Mouse (Mus musculus) stomach, embryonic 14.5 days (tissue): ENCODE results near the gene Degs1. TPM values are rescaled to one million over a fixed set of nuclear protein-coding genes. Genes with fewer than 3 reads are reported as not detected.

Experiments
- ATAC-seq: fragments of 200-750 bp; cut with Nextera tagmentation; 2 replicates; pipeline ENCODE4 v1.8.0; 2017; ENCODE audit warnings: low read depth, moderate TSS enrichment; ENCODE audit not compliant: insufficient number of reproducible peaks, insufficient read depth, low FRiP score
- H3K27ac ChIP-seq: fragments of 300-500 bp; sonication (generic); 2 replicates; pipeline ENCODE4 v1.5.1; 2014; ENCODE audit warnings: mild to moderate bottlenecking, low read length, moderate library complexity, mixed read lengths
- H3K27me3 ChIP-seq: fragments of 300-500 bp; sonication (generic); 2 replicates; pipeline ENCODE4 v1.6.1; 2014; ENCODE audit warnings: low read length, control low read depth, mixed read lengths; ENCODE audit not compliant: control insufficient read depth, insufficient read depth
- H3K36me3 ChIP-seq: fragments of 300-500 bp; sonication (generic); 2 replicates; pipeline ENCODE4 v1.6.1; 2014; ENCODE audit warnings: mild to moderate bottlenecking, control low read depth, low read length, moderate library complexity, mixed read lengths; ENCODE audit not compliant: control insufficient read depth, insufficient read depth
- H3K4me1 ChIP-seq: fragments of 300-500 bp; sonication (generic); 2 replicates; pipeline ENCODE4 v1.6.1; 2014; ENCODE audit warnings: low read length, control low read depth, mixed read lengths; ENCODE audit not compliant: control insufficient read depth, insufficient read depth
- H3K4me2 ChIP-seq: fragments of 300-500 bp; sonication (generic); replicated peaks from 2 replicates; pipeline ENCODE4 v1.6.1; 2014; ENCODE audit warnings: low read depth, low read length, control low read depth
- H3K4me3 ChIP-seq: fragments of 300-500 bp; sonication (generic); 2 replicates; pipeline ENCODE4 v1.5.1; 2014; ENCODE audit warnings: low read depth, low read length, control low read depth
- H3K9ac ChIP-seq: fragments of 300-500 bp; sonication (generic); replicated peaks from 2 replicates; pipeline ENCODE4 v1.6.1; 2014; ENCODE audit warnings: low read depth, mild to moderate bottlenecking, control low read depth, low read length, moderate library complexity, mixed read lengths
- H3K9me3 ChIP-seq: fragments of 300-500 bp; sonication (generic); 2 replicates; pipeline ENCODE4 v1.6.1; 2016; ENCODE audit warnings: low read depth, low read length, control low read depth; ENCODE audit not compliant: control insufficient read depth
- WGBS: fragments of 180-500 bp; shearing (Covaris S2); extraction: QIAGEN DNeasy Blood & Tissue Kit; methylation state at CpG from one replicate; pipeline ENCODE4 v1.1.7; 2014; 5-methylcytosine and 5-hydroxymethylcytosine counted together
- polyA plus RNA-seq: library from polyadenylated mRNA; unstranded; fragments of >200 nt; fragmentation: Nextera tagmentation; extraction: Ambion mirVana; gene quantifications from 2 replicates; pipeline ENCODE4 v1.2.1, GENCODE M21; 2014

The Degs1 gene
- polyA plus RNA-seq, 1 experiment from 2014 or later, result 119 TPM

- ATAC-seq, result no peak
- H3K27me3 ChIP-seq, result no peaks in the 10 kb centered on the region
- H3K4me3 ChIP-seq, result no peak overlapping the region
- H3K4me1 ChIP-seq, result no peaks in the 10 kb centered on the region
- H3K9me3 ChIP-seq, result no peaks in the 10 kb centered on the region
- 55% methylated on average over 2 of the region's 2 CpGs for WGBS
- H3K9ac ChIP-seq, result no peak overlapping the region
- no peaks in the 10 kb centered on the region for H3K36me3 ChIP-seq
- H3K4me2 ChIP-seq, result no peak overlapping the region
- H3K27ac ChIP-seq, result no peak overlapping the region
These were observed 7.2 kb upstream of the Degs1 start for GRCm38 (mm10) chr1:182289781-182290180.

GRCm38 (mm10) chr1:182288601-182289000 is 6.0 kb upstream of the Degs1 start:
- ATAC-seq, result no peak
- no peaks in the 10 kb centered on the region for H3K4me1 ChIP-seq
- H3K9me3 ChIP-seq, result no peaks in the 10 kb centered on the region
- H3K27ac ChIP-seq, result no peak overlapping the region
- no peak overlapping the region for H3K4me3 ChIP-seq
- H3K4me2 ChIP-seq, result no peak overlapping the region
- WGBS, result 70% methylated on average over 2 of the region's 2 CpGs
- no peaks in the 10 kb centered on the region for H3K36me3 ChIP-seq
- no peak overlapping the region for H3K9ac ChIP-seq
- H3K27me3 ChIP-seq, result no peaks in the 10 kb centered on the region

- Histone ChIP-seq H3K36me3 (no peaks in the 10 kb centered on the region), H3K4me2 (no peak overlapping the region), H3K4me3 (no peak overlapping the region), H3K4me1 (0 out of 2 replicates have a peak, but pooled peaks cover 4% of the 10 kb centered on the region), H3K9me3 (no peaks in the 10 kb centered on the region), H3K27me3 (no peaks in the 10 kb centered on the region), H3K27ac (no peak overlapping the region), H3K9ac (no peak overlapping the region)
- ATAC-seq, result no peak
- 66% methylated on average over 7 of the region's 7 CpGs for WGBS
These were observed 5.2 kb upstream of the Degs1 start for GRCm38 (mm10) chr1:182287781-182288180.

- Histone ChIP-seq H3K4me1 (peaks cover 14% of the 10 kb centered on the region), H3K4me2 (no peak overlapping the region), H3K4me3 (no peak overlapping the region), H3K36me3 (no peaks in the 10 kb centered on the region), H3K9me3 (no peaks in the 10 kb centered on the region), H3K27me3 (no peaks in the 10 kb centered on the region), H3K9ac (no peak overlapping the region), H3K27ac (no peak overlapping the region)
- ATAC-seq, result no peak
- 88% methylated on average over 2 of the region's 2 CpGs for WGBS
These were observed 2.2 kb upstream of the Degs1 start for GRCm38 (mm10) chr1:182284795-182285194.

DNA sequence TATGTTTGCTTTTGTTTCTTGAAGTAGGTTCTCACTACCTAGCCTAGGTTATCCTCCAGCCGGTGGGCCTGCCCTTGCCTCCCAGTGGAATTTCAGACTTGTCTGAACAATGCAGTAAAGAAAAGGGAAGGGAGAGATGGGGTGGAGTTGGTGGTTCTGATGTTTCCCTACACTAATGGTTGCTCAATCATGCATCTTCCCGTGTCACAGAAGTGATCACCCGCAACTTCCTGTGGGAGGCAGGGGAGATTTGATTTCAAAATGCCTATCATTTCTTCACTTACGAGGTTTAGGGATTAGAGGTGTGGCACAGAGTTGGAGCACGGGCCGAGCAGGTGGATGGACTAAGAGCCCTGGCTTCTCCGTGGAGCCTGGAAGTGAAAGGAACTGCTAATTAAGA is 627 bp upstream of the Degs1 start:
- ATAC-seq, result no peak
- no peaks in the 10 kb centered on the region for H3K9me3 ChIP-seq
- H3K4me1 ChIP-seq, result peaks cover 14% of the 10 kb centered on the region
- peaks cover 9% of the 10 kb centered on the region; the same call in 1 of the 2 replicates for H3K36me3 ChIP-seq
- no peaks in the 10 kb centered on the region for H3K27me3 ChIP-seq
- peak overlapping the region; percentile 70 for H3K4me2 ChIP-seq
- 0 out of 2 replicates have a peak overlapping the region, but pooled peaks have one; percentile 85 for H3K4me3 ChIP-seq
- no peak overlapping the region for H3K27ac ChIP-seq
- no peak overlapping the region for H3K9ac ChIP-seq
- 37% methylated on average over 7 of the region's 7 CpGs for WGBS

DNA sequence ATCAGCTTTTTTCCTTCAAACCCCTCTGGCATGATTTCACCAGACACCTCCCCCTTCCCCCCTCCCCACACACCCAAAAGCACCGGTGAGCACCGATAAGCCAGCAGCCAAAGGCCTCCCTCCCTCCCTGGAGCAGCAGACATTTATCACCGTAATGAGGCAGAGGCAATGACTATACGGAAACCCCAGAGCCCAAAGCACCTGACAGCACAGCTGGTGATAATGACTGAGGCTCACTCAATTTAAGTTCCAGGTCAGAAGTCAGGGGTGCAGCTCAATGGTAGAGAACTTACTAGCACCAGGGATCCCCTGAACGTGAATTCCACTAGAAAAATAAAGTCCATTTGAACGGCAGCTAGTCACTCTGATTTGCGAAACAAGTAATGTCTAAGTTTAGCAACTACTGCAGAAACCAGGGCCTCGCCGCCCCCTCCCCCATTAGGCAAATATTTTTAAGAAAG is 1.3 kb downstream of the Degs1 start:
- no peaks in the 10 kb centered on the region for H3K9me3 ChIP-seq
- peaks cover 14% of the 10 kb centered on the region for H3K4me1 ChIP-seq
- peak overlapping the region; percentile 93; the same call in 1 of the 2 replicates for H3K9ac ChIP-seq
- H3K27ac ChIP-seq, result no peak overlapping the region
- WGBS, result 11% methylated on average over 9 of the region's 9 CpGs
- peak overlapping the region; percentile 70 for H3K4me2 ChIP-seq
- peak; percentile 15; the same call in 1 of the 2 replicates for ATAC-seq
- H3K27me3 ChIP-seq, result no peaks in the 10 kb centered on the region
- peak overlapping the region; percentile 85 for H3K4me3 ChIP-seq
- peaks cover 26% of the 10 kb centered on the region for H3K36me3 ChIP-seq

GRCm38 (mm10) chr1:182280577-182280976 is 2.0 kb downstream of the Degs1 start:
- Histone ChIP-seq H3K27me3 (no peaks in the 10 kb centered on the region), H3K9ac (no peak overlapping the region), H3K36me3 (peaks cover 30% of the 10 kb centered on the region), H3K4me2 (peak overlapping the region; percentile 70; the same call in 1 of the 2 replicates), H3K4me3 (peak overlapping the region; percentile 85; the same call in 1 of the 2 replicates), H3K9me3 (no peaks in the 10 kb centered on the region), H3K27ac (no peak overlapping the region), H3K4me1 (peaks cover 14% of the 10 kb centered on the region)
- 53% methylated on average over 11 of the region's 11 CpGs for WGBS
- ATAC-seq, result no peak

DNA sequence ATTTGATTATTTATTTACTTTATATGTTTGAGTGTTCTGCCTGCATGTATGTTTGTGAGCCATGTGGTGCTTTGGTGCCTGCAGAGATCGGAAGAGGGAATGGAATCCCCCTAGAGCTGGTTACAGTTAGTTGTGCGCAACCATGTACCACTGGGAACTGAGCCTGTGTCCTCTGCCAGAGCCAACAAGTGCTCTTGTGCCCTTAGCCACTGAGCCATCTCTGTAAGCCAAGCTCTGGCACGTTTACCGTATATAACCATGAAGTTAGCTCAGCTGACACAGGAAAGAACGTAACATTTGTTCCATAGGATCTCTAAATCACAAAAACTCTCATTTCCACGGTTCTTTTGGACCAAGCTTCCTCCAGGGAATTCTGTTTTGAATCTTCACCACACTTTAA is 2.6 kb downstream of the Degs1 start:
- peaks cover 32% of the 10 kb centered on the region for H3K36me3 ChIP-seq
- 78% methylated on average over 6 of the region's 6 CpGs for WGBS
- no peak overlapping the region for H3K4me2 ChIP-seq
- no peaks in the 10 kb centered on the region for H3K9me3 ChIP-seq
- no peak overlapping the region for H3K4me3 ChIP-seq
- no peak for ATAC-seq
- no peak overlapping the region for H3K9ac ChIP-seq
- no peaks in the 10 kb centered on the region for H3K27me3 ChIP-seq
- H3K27ac ChIP-seq, result no peak overlapping the region
- peaks cover 14% of the 10 kb centered on the region for H3K4me1 ChIP-seq

- H3K9me3 ChIP-seq, result no peaks in the 10 kb centered on the region
- H3K4me2 ChIP-seq, result no peak overlapping the region
- no peak for ATAC-seq
- peaks cover 32% of the 10 kb centered on the region for H3K36me3 ChIP-seq
- H3K4me3 ChIP-seq, result no peak overlapping the region
- 90% methylated on average over 4 of the region's 4 CpGs for WGBS
- H3K9ac ChIP-seq, result no peak overlapping the region
- H3K27me3 ChIP-seq, result no peaks in the 10 kb centered on the region
- peaks cover 14% of the 10 kb centered on the region for H3K4me1 ChIP-seq
- H3K27ac ChIP-seq, result no peak overlapping the region
These were observed 3.2 kb downstream of the Degs1 start for GRCm38 (mm10) chr1:182279436-182279835.
